Mouse (Mus musculus) cerebellum, adult 11 months (tissue): ENCODE measurements at regions not wholly inside any gene's neighbourhood (a gene's known extent, or its start where the extent isn't known, plus 50 kb on each side); places are given as distances from the start of the nearest gene placed in this dataset.

Source experiments
- DNase-seq: peaks from one replicate; pipeline ENCODE4 v3.0.0; 2022

DNA sequence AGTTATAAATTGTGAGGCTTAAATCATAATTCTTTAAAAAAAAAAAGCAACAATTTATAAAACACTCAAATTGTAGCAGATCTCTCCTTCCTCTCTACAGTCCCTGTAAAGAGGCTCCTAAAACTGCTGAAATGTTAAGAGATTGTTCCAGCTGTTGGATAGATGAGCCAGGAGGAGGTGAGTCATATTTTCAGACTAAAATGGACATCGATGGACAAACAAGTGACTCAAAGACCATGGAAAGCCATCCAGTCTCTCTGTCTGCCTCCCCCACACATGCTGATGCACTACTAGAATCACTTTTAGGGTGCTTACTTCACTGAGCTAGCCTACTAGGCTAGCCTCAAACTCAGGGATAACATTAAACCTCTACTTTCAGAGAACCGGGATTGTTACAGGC, 561.5 kb downstream of the Tmem114 start:
- DNase-seq = no peak

DNA sequence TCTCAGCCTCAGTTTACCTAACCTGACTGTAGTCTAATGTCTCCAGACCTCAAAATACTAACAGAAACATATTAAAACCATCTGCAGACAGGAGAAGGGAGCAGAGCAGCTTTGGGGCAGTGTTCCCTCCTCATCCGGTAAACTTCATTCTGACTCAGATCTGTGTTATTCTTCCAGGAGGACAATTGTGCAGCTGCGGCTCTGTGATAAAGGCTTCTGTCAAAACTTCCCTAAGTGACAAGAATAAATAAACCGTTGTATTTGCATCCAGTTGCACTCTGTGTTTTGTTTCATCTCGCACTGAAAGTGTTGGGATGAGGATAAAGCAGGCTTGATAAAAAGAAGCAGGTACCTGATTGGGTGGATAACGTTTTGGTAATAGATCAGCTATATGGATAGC, 585.8 kb downstream of the Tmem114 start:
- no peak for DNase-seq

DNA sequence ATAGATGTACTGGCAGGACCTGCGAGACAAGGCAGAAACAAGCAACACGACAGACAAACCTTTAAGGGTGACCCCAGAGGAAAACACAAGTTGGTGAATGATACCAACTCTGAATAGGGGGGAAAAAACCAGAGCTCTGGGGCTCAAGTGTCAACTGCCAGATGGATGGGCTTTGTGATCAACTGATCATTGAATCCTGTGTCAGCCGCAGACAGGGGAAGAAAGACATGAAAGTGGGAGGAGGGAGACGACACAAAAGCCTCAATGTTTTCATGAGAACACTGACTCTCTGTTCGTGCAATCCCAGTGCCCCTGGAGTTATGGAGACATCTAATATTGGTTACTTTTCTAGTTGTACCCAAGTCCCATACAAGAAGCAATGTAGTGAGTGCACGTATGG, 593.8 kb downstream of the Tmem114 start:
- DNase-seq = no peak

DNA sequence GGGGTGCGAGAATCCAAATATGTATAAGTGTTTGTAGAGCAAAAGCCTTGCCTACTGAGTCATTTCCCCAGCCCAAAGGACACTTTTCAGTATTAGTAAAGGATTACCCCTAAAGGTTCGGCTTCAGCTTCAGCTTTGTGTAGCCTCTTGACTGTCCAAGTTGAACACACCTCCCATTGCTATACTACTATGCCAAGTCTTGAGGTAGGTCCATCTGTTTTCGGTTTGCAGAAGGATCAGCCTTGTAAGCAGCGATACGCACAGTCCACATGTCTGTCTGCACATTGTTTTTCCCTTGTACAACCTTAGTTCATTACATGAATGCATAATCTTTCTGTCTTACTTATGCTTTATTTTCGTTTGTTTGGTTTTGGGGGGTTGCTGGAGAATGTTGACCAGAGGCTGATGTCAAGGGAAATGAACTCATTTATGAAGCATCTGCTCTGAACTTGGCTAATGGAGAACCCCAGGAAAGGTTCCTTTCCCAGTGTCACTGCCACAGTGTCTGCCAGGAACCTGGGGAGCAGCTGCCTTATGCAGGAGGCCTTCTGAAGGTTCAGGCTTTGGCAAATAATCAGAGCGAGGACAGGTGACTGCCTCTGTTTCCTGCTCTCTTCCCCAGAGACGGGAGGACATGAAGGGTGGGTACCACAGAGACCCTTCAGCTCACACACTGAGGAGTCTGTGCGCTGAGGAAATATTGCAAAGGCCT, 594.8 kb downstream of the Tmem114 start:
- DNase-seq = peak; percentile 66

GRCm38 (mm10) chr16:7801161-7801560, 623.8 kb downstream of the Tmem114 start:
- no peak for DNase-seq

DNA sequence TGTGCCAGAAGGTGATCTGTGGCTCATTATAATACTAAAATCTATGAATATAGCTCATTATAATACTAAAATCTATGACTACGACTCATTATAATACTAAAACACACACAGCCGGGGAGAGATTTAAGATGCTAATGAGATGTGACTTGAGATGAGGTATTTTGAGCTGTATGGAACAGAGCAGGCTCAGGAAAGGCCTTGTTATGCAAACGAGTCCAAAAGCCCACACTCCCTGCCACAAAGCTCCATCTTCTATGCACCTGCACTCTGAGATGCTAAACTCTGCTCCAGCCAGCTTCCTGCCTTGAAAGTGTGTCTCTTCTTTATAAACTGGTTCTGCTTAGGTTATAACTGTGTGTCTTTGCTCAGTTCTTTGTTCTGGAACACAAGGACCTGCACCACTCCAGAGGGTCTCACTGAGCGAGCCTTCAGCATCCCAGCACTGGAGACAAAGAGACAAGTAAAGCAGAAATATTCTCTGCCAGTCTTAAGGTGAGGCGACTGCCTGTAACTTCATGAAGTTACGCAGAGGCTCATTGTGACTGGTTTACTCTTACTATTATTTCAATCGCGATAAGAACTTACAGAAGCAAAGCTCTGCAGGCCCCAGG, 627.7 kb downstream of the Tmem114 start:
- DNase-seq = no peak

- no peak for DNase-seq
These were observed 629.4 kb downstream of the Tmem114 start for GRCm38 (mm10) chr16:7795561-7795960.

GRCm38 (mm10) chr16:7792521-7792920, 632.4 kb downstream of the Tmem114 start:
- DNase-seq = no peak

DNA sequence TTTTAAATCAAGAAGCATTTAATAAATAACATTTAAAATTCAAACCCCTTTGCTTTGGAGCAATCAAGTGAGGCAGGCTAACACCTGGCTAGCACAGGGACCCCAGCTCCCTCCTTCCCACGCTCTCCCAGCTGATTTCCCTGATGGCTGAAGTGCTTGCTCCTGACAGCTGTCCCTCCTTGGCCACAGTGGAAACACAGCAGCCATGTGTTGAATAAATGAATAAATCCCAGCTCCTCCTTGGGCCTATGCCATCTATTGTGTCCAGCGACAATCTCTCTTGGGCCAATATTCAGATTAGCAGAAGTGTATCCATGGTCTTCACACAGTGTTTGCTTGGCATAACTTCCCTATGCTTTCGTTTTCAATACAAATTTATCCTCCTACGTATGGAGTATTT, 634.7 kb downstream of the Tmem114 start:
- DNase-seq = no peak

- peak; percentile 41 for DNase-seq
These were observed 636.7 kb downstream of the Tmem114 start for GRCm38 (mm10) chr16:7788209-7788608.

GRCm38 (mm10) chr16:7781506-7781905, 643.4 kb downstream of the Tmem114 start:
- DNase-seq = no peak

DNA sequence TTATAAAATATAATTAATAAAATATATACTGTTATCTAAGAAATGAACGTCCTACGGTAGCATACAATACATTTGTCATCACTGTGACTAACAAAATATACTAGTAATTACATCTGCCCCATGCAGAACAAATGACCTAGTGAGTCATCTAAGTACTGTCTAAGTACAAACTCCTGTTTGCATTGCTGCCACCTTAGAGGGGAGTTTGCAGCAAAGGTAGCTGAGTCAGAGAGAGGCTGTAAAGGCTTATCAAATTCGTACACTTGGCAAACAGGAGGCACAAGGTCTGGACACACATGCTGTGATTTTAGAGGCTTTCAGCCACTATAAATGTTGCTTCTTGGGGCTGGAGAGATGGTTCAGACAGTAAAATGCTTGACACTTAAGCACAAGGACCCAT, 649.3 kb downstream of the Tmem114 start:
- no peak for DNase-seq

- no peak for DNase-seq
These were observed 656.5 kb downstream of the Tmem114 start for GRCm38 (mm10) chr16:7768433-7768832.

GRCm38 (mm10) chr16:7767691-7768090, 657.2 kb downstream of the Tmem114 start:
- DNase-seq = no peak

GRCm38 (mm10) chr16:7764383-7764782, 660.6 kb downstream of the Tmem114 start:
- DNase-seq = no peak

GRCm38 (mm10) chr16:7728186-7728585, 696.8 kb downstream of the Tmem114 start:
- no peak for DNase-seq

- DNase-seq = no peak
These were observed 699.7 kb downstream of the Tmem114 start for GRCm38 (mm10) chr16:7725225-7725624.

- DNase-seq = no peak
These were observed 723.5 kb downstream of the Tmem114 start for GRCm38 (mm10) chr16:7701471-7701870.

DNA sequence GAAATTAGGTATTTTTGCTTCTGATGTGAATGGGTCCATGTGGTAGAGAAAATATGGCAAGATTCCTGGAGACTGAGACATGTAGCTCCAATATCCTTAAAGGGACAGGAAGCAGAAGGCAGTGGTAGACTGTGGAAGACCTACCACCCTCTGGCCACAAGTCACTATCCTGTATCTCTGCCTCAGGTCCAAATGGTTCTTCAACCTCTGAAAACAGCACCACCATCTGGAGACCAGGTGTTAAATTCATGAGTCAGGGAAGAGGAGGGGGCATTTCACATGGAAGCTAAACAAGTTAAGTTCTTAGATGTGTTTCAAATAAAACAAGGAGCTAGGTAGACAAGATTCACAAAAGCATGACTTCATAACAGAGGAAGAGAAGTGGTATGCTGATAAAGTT, 739.5 kb downstream of the Tmem114 start:
- no peak for DNase-seq

GRCm38 (mm10) chr16:7666096-7666495, 758.8 kb downstream of the Tmem114 start:
- no peak for DNase-seq

GRCm38 (mm10) chr16:7658133-7658532, 766.8 kb downstream of the Tmem114 start:
- DNase-seq = no peak

GRCm38 (mm10) chr16:7654451-7654850, 770.5 kb downstream of the Tmem114 start:
- no peak for DNase-seq

GRCm38 (mm10) chr16:7649771-7650170, 775.2 kb downstream of the Tmem114 start:
- no peak for DNase-seq

DNA sequence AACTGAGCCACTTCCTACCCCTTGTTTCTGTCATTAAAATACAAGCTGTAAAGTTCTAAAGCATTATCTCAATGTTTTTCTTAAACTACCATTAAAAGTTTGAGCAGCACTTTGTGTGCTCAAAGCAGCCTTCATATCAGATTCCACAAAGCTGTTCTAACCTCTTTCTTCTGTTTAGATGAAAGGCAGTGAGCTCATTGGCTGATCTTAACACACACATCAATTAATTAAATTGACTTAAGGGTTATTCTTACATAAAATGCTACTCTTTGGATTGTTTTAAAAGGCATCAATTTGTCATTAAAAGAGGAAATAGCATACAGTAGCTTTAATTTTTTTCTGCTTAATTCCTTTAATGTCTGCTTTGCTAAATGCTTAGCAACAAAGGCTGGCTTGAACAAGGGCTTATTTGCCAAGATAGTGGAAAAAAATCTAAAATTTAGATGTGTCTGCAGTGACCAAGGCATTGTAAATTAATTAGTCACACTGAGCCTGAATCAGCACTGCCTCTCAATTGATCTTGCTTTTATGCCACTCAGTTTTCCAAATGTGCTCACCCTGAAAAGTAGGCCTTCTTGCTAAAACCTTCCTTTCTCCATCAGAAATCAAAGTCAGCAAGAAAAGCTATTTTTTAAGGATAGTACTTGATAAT, 777.5 kb downstream of the Tmem114 start:
- DNase-seq = no peak
